Mouse (Mus musculus) gastrocnemius, postnatal 14 days (tissue): Measurements from ENCODE around the gene Alpk1. TPM values are rescaled to one million over a fixed set of nuclear protein-coding genes. Genes with fewer than 3 reads are reported as not detected.

Experiments
- DNase-seq: peaks from one replicate; pipeline ENCODE4 v3.0.0; 2021; ENCODE audit warnings: mixed read lengths
- intact Hi-C: fragments of 180-260 bp; cut with DNase I; formaldehyde crosslinking; loops from one replicate; pipeline ENCODE4 v1.15.1; 2025; ENCODE audit warnings: low total_unique reads
- total RNA-seq, 2 experiments: library from RNA; stranded (reverse); gene quantifications; 2 replicates each; pipeline ENCODE4 v1.2.3; 2021

Alpk1 gene
- total RNA-seq, 2 experiments from 2014 or later, result 0.93 to 1.7 TPM

DNA sequence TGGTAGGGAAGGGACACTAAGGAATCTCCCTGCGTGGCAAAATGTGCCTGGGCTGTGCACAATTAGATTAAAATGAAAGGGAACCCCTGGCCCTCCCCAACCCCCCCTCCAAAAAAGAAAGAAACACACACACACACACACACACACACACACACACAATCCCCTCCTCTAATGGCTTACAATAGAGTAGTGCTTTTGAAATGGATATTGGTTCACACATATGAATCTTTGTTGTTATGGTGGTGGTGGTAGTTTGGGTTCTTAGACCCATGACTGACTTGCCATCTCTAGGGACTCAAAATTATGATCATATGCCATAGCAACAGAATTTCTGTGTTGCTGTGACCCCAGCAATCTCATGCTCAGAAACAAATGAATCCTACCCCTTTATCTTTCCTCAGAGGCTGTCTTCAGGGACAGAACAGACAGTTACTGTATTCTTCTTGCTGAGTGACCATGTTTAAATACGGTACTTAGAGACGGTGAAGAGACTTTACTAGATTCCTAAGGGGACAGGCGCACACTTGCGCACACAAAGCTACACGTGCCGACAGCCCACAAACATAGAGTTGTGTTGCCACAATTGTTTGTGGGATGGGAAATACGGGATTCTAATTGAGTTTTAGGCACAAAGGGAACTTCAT lies 73.8 kb downstream of the Alpk1 start:
- intact Hi-C loops, result no loop called here
- DNase-seq, result no peak

DNA sequence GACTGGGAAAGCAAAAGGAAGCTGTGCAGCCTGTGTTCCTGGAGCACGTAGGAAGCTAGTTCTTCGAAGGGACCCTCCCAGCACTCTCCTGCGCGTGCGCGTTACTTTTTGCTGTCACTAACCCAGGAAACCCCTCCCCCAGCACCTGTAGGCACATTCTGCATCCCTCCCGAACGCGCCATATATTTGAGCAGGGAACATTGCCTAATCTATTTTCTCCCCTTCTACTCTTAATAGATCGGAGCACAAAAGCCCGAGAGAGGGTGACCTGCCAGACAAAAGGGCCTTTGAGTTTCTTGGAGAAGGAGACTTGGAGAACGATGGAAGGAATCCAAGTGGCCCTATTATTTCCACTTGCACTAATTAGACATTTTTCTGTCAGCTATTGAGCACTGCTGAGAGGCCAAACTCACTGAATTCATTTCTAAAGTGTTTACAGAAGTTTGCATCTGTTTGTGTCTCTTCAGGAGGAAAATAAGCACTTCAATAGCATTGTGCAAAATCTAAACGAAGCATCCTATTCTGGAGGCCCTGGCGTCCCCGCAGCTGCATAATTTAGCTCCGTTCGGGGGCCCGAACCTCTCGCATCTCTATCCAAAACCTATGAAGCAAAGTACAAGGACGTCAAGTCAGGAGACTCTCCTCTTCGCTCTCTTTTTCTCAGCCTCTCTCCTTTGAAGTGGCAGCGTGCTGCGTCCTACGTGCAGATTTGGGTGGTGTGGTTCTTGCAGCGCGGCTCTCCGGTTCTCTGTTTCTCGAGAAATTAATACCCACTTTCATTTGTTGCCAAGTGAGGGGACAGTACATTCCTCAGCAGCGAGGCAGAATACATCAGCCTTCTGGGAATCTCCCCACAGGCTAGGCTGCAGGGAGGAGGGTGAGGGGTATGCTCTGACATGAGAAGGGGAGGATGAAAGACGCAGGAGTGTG lies 74.5 kb downstream of the Alpk1 start:
- intact Hi-C loops, result no loop called here
- DNase-seq, result no peak

DNA sequence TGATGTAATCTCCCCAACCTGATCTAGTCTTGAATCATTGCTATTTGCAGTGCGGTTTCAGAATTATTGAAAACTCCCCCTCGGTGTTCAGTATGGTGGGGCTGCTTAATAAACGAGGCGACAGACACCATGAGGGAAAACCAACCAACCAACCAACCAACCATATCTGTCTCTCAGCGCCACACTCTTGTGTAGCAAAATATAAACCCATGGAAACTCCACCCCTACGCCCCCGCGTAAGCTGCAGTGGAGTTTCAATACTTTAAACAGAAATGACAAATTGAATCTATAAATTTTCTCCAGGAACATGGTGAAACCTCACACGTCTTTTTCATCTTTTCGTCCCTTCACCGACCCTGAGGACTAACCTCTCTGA lies 75.2 kb downstream of the Alpk1 start:
- intact Hi-C loops, result no loop called here
- no peak for DNase-seq

DNA sequence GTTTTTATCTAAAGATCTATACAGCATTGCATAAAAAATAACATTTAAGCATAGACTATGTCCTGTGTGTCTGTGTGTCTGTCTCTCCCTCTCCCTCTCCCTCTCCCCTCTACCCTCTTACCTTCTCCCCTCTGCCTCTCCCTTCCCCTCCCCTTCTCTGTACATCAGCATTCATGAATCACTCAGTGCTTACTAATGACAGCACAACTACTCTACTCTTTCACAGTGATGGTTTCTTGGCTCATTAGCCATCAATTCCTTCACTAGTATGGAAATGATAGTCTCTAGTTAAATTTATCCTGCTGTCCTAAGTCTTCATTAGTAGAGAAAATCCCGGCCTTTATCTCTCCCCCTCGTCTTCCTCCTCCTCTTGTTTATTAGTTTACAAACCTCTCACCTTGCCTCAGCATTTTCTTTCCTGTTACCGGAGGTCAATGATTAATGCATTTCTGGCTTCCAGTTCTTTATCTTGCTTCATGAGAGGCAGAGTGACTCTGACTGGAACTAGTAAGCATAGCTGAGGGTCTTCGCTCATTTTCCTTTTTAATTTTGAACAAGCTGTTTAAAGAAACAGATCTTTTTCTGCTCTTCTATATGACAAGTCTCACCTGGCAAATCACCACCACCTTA lies 79.0 kb downstream of the Alpk1 start:
- no peak for DNase-seq
- intact Hi-C loops, result no loop called here

DNA sequence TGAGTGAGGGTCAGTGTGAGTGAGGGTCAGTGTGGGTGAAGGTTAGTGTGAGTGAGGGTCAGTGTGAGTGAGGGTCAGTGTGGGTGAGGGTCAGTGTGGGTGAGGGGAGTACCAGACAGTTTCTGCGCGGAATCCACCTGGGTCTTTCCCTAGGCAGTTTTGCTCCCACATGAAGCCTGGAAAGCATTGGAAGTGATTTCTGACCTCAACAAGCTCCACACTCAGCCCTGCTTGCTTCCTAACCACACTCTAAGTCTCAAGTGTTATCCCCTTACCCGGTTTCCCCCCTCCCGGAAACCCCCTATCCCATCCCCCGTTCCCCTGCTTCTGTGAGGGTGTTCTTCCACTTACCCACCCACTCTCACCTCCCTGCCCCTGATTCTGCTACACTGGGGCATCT lies 81.7 kb downstream of the Alpk1 start:
- intact Hi-C loops, result no loop called here
- DNase-seq, result no peak

DNA sequence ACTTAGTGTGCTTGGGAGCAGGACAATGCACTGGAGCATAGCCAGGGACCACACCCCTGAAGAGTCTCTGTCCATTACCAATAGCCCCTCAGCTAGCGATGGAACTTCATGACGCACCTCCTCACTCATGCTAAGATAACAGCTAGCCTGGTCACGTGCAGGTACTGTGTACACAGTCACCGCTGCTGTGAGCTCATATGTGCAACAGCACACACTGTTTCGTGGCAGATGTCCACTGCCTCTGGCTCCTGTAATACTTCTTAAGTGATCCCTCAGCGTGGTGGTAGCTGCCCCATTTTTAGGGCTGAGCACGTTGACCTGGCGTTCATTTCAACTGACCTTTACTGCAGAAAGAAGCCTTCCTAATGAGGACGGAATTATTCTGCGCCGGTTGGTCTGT lies 83.8 kb downstream of the Alpk1 start:
- intact Hi-C loops, result no loop called here
- no peak for DNase-seq

DNA sequence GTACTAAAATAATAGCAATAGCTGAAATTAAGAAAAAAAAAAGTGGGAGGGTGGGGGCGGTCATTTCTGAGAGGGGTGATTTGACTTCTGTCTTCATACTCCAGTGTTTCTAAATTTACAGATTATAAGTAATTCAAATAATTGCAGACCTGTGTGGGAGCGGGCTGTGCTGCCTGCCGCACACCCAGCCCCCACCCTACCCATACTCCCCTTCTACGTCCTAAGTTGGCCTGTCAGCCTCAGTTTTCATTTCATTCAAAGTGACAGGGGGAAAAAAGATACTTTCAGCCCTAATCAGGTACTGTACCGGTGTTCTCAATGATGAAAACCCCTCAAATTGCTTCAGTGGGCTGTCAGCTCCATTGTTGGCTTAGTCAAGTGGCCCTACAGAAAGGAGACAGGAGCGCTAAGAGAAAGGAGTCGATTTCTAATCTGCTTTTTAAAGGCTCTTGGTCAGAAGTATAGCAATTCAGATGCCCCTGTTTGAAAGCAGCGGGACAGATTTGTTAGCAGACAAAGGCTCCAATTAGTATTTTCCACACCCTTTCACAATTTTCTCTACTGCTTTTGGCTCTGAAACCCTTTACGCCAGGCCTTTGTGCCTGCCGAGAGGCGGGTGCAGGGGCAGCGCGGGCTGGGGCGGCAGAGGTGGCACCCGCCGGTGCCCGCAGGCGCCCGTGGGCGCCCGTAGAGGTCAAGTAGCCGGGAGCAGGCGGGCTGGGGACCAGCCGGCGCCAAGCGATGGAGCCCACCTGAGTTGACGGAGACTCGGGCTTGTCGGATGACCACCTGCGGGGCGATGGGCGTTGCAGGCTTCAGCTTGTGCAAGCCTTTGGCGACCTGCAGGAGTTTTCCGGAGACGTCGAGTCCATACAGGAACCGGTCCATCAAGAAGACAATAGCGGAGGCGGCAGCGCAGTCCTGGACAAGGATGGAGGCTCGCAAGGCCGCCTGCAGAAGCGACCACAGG lies 85.2 kb downstream of the Alpk1 start:
- no peak for DNase-seq
- intact Hi-C loops, result no loop called here

DNA sequence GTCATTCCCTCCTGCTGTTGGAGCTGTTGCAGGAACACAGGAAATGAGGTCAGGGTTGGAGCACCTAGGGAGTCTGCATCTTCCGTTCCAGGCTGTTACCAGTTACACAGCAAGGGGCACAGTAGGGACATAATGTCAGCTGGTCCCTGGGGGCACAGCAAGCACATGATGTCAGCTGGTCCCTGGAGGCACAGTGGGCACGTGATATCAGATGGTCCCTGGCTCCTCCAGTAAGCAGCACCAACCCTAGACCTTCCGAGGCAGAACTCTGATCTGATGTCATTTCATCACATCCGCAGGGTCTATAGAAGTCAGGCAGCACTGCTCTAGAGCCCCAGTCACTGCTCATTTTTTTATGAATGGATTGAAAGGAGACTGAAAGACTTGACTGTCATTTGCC lies 89.1 kb downstream of the Alpk1 start:
- intact Hi-C loops, result no loop called here

DNA sequence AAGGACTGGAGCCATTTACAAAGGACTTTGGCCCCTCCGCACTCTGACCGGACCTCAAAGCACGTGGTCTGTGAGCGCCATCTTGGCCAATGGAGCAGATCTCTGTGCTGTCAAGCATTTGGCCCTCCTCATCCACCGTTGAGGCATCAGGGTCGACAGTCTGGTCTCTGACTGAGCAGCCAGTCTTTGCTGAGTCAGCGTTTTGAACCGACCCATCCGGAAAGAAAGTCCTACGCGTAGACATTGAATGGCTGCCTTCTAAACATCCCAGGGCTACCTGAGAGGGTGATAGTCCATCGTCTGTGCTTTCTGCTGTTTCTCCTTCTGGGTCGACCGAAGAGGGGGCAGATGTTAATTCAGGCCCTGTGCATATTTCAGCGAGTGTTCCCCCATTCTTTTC lies 100.6 kb downstream of the Alpk1 start:
- intact Hi-C loops, result no loop called here
- DNase-seq, result no peak

More for the DNA sequence above, 89.1 kb downstream of the Alpk1 start:
- DNase-seq, result no peak

DNA sequence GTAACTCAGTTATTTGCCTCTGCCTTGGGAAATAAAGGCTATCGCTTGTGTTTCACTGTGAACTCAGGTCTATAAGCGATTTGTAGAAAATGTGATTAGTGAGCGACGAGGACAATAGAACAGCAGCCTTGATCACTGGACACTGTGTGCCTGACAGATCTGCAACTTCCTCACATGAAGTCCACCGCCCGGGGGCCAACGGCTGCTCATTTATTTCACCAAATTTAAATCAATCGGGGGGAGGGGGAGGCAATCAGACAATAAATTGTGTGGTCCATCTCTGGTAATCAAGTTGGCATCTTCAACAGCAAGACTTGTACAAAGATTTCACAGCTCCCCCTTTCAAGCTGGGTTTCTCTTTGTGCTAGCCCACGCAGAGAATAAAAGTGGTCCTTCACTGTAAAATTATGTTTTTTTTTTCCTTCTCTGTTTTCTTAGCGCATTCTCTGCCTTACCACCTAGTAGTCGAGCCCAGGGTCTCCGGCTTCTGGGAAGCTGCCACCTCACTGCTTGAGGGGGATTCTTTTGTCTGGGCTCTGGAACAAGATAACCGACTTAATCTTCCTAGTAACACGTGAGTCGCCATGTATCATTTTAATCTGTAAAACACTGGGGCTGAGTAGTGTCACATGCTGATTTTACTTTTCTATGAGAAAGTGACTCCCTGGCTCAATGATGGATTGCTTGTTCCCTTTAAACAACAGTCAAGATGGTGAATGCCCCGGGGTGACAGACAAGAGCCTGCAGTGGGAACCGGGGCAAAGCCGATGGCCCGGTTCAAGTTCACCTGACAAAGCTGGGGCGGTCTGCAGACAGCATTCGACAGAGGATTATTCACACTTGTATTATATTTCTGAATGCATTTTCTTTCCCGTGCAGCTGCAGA lies 118.4 kb downstream of the Alpk1 start:
- intact Hi-C loops, result no loop called here
- no peak for DNase-seq

DNA sequence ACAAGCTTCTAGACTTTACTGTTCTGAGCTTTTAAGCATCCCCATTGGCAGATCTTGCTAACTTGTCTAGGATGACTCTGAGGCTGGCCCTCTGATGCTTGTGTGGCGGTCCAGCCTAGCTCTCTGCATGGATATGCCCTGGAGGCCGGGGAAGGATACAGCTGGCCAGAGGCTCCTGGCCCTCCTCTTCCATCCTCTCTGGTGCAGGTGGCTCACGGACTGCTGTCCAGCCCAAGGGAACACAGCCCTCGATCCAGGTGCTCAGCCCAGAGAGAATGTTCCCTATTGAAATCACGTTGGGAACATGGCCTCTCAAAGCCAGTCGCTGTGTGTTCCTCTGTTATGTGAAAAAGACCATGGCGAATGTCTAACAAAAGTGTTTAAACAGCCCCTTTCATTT lies 119.6 kb downstream of the Alpk1 start:
- intact Hi-C loops, result no loop called here
- DNase-seq, result no peak

DNA sequence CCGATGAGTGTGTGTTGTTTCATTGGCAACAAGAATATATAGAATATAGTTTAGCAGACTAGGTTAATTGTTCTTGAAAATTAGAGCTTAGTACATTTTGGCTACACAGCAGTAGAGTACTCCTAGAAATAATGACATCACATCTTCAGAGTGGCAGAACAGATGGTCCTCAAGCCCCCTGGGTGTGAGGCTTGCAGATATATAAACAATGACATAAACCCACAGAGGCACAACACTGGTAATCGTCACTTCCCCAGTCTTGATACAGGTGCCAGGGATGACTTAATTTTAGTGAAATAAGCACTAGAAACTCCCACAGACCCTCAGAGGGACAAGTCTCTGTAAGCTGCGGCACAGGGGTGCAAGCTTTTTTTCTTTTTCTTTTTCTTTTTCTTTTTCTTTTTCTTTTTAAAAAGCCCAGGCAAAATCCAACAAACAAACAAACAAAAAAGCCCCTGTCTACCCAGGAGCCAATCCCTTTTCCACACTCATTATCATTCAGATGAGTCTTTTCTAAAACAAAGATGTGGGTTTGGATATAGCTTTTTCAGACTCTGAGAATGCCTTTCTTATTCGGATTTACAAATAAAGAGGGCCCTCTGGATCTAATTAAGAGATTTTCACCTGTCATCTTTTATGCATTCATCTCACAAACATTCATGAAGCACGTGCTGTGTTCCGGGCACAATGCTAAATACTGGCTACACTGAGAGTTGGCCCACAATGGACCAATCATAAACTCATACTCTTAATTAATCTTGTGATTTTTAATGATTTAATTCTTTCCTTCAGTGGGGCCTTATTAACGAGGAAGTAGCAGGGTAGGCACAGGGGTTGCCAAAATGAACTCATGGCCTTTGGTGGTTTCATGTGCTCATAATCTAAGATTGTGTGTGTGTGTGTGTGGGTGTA lies 128.3 kb downstream of the Alpk1 start:
- intact Hi-C loops, result no loop called here
- no peak for DNase-seq

DNA sequence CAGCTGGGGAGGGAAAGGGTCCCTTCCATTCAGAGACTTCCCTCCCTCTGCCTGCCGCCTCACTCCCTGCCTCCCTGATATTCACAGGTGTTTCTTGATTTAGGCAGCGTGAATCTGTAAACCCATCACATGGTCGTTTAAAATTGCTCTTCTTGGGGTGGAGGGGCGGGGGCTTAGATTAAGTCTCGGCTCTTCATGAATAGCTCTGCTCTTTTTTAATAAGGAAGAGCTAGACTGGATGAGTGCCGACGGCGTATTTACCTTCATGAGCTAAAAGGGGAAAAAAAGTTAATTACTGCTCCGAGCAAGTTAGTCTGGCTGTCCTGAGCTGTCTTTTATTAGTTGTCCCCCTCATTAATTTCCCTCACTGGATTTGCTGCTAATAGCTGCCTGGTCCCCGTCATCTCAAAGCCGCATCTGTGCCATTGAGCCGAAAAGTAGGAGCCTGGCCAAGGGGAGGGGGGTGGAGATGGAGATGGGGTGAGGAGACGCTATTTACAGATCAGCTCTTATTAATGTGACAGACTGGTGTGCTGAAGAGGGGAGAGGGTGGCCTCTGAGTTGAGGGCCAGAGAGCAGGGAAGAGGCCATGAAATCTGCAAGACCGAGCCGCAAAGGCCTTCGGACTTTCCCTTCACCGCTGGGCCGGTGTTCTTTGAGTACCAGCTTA lies 134.0 kb downstream of the Alpk1 start:
- no peak for DNase-seq
- intact Hi-C loops, result no loop called here

DNA sequence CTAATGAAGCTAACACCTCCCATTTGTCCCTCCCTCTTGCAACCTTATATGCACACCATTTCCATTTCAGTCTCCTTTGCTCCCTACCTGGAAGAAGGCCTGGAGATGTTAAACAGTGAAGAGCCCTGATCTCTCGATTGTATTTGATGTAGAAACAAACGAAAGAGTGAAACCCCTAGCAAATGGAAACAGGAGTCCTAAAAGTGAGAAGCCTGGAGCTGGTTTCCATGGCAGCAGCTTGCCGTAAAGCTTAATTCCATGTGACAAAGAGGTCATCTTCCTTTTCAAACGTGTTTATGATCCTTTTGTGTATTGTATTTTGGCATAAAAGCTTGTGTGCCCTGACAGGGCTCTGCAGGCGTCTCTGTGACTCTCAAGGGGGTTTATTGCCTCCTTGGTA lies 138.1 kb downstream of the Alpk1 start:
- DNase-seq, result no peak
- intact Hi-C loops, result no loop called here

DNA sequence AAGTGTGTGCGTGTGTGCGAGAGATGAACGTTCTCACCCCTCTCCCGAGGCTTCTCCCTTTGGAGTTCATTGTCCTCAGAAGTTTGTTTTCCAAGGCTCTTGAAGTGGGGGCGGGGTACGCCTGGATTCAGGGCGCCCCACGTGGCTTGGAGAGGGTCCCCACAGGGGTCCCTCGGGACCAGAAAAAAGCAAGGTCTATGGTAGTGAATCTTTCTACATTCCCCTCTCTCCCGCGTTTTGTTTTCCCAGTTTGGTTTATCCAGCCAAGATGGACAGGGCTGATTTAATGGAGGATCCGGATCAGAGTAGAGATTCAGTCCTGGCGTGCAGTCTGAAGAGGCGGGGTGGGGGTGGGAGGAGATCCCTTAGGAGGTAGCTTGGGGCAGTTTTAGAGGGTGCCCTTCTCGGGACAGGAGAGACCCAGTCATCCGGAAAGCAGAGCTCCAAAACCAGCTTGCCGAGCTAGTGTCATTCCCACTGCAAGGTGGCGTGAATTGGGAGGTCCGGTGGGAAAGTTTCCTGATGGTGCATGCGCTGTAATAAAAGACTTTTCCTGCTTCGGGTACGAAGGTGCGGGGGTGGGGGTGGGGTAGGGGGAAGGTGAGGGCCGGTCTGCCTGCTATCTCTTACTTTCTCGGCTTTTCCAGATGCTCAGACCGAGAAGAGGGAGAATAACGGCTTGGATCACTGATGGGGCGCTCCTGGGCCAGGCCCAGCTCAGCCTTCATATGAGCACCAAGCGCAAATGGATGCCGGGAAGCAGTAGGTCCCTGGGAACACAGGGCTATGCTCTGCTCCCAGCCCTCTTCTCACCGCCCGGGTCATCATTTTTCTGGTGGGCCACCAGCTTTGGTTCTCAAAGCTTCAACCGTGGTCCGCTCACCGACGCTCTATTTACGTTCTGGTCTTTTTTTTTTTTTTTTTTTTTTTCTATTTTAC lies 139.3 kb downstream of the Alpk1 start:
- intact Hi-C loops, result no loop called here
- DNase-seq, result no peak
